Mouse (Mus musculus) liver, embryonic 15.5 days (tissue): Measurements from ENCODE around the gene Tmc1. TPM values are rescaled to one million over a fixed set of nuclear protein-coding genes. Genes with fewer than 3 reads are reported as not detected.

ENCODE experiments used
- ATAC-seq: fragments of 200-750 bp; cut with Nextera tagmentation; 2 replicates; pipeline ENCODE4 v1.8.0; 2017; ENCODE audit warnings: moderate number of reproducible peaks, mild to moderate bottlenecking, moderate library complexity; ENCODE audit not compliant: insufficient read depth
- H3K27ac ChIP-seq: fragments of 300-500 bp; sonication (generic); replicated peaks from 2 replicates; pipeline ENCODE4 v1.5.1; 2015; ENCODE audit warnings: mild to moderate bottlenecking, inconsistent platforms
- H3K27me3 ChIP-seq: fragments of 300-500 bp; sonication (generic); 2 replicates; pipeline ENCODE4 v1.6.1; 2015; ENCODE audit warnings: mild to moderate bottlenecking, inconsistent platforms
- H3K36me3 ChIP-seq: fragments of 300-500 bp; sonication (generic); replicated peaks from 2 replicates; pipeline ENCODE4 v1.6.1; 2015; ENCODE audit warnings: moderate library complexity, mild to moderate bottlenecking, inconsistent platforms
- H3K4me1 ChIP-seq: fragments of 300-500 bp; sonication (generic); replicated peaks from 2 replicates; pipeline ENCODE4 v1.6.1; 2015; ENCODE audit warnings: inconsistent platforms
- H3K4me2 ChIP-seq: fragments of 300-500 bp; sonication (generic); 2 replicates; pipeline ENCODE4 v1.6.1; 2015; ENCODE audit warnings: moderate library complexity, mild to moderate bottlenecking, inconsistent platforms
- H3K4me3 ChIP-seq: fragments of 300-500 bp; sonication (generic); replicated peaks from 2 replicates; pipeline ENCODE4 v1.5.1; 2015; ENCODE audit warnings: mild to moderate bottlenecking, inconsistent platforms
- H3K9ac ChIP-seq: fragments of 300-500 bp; sonication (generic); 2 replicates; pipeline ENCODE4 v1.6.1; 2015; ENCODE audit warnings: moderate library complexity, mild to moderate bottlenecking, inconsistent platforms
- H3K9me3 ChIP-seq: fragments of 300-500 bp; sonication (generic); replicated peaks from 2 replicates; pipeline ENCODE4 v1.6.1; 2016; ENCODE audit warnings: inconsistent platforms
- WGBS: fragments of 180-500 bp; shearing (Covaris S2); methylation state at CpG from one replicate; pipeline ENCODE4 v1.1.7; 2015; ENCODE audit warnings: mixed read lengths; ENCODE audit not compliant: insufficient replicate concordance; 5-methylcytosine and 5-hydroxymethylcytosine counted together
- polyA plus RNA-seq: library from polyadenylated mRNA; unstranded; fragments of >200 nt; fragmentation: Nextera tagmentation; extraction: Ambion mirVana; gene quantifications from 2 replicates; pipeline ENCODE4 v1.2.1, GENCODE M21; 2015

The Tmc1 gene
- not detected in 2 replicates for polyA plus RNA-seq

- 54% methylated on average over 6 of the region's 6 CpGs for WGBS
- H3K4me3 ChIP-seq, result no peak within 1 kb of the TSS
- H3K4me1 ChIP-seq, result no peaks in the 10 kb centered on the region
- H3K36me3 ChIP-seq, result no peaks in the 10 kb centered on the region
- no peak within 1 kb of the TSS for H3K4me2 ChIP-seq
- no peak within 1 kb of the TSS for H3K9ac ChIP-seq
- no peaks in the 10 kb centered on the region for H3K9me3 ChIP-seq
- no peaks in the 10 kb centered on the region for H3K27me3 ChIP-seq
- no peak for ATAC-seq
- no peak within 1 kb of the TSS for H3K27ac ChIP-seq
These were observed at the start of gene Tmc1 for GRCm38 (mm10) chr19:20953874-20954273. Tmc1 (minus strand) TSS chr19:20954202.

DNA sequence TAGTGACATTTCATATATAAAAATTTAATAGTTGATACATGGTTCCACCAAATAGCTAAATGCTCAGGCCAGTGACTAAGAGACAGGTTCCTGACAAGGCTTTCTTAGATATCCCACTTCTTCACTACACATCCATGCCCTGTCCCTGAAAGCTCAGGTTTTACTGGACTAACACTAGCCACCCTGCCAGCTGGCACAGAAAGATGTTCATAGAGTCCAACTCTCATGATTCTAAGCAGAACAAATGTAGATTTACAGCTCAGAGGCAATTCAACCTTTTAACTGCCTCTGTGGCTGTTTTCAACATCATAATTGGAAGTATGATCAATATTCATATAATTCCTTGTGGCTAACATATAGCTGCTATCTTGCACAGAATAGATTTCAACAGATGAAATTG, 47.5 kb upstream of the Tmc1 start:
- H3K9ac ChIP-seq, result no peak overlapping the region
- H3K27me3 ChIP-seq, result no peaks in the 10 kb centered on the region
- H3K36me3 ChIP-seq, result no peaks in the 10 kb centered on the region
- H3K9me3 ChIP-seq, result no peaks in the 10 kb centered on the region
- H3K4me3 ChIP-seq, result no peak overlapping the region
- ATAC-seq, result no peak
- no peaks in the 10 kb centered on the region for H3K4me1 ChIP-seq
- no peak overlapping the region for H3K4me2 ChIP-seq
- no peak overlapping the region for H3K27ac ChIP-seq

DNA sequence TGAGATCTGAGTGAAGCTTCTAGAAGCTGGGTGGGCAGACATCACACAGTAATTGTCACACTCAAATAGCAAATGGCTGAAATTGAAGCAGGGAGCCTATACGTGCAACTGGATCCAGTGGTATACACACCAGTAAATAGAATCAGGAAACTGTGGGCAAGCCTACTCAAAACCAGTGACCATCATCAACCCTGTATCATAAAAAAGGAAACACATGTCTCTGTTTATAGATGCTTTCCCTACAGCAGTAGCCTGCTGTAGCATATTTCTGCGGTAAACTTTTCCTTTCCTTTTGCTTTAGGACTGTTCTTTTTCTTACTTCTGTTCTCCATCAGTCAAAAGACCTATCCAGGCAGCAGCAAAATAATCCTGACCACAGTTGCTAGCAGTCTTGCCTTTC, 25.2 kb upstream of the Tmc1 start:
- Histone ChIP-seq H3K4me3 (no peak overlapping the region), H3K4me2 (no peak overlapping the region), H3K9me3 (no peaks in the 10 kb centered on the region), H3K4me1 (no peaks in the 10 kb centered on the region), H3K36me3 (no peaks in the 10 kb centered on the region), H3K27ac (no peak overlapping the region), H3K9ac (no peak overlapping the region), H3K27me3 (no peaks in the 10 kb centered on the region)
- no peak for ATAC-seq
- 47% methylated on average over 2 of the region's 2 CpGs for WGBS

- Histone ChIP-seq H3K9me3 (no peaks in the 10 kb centered on the region), H3K4me1 (no peaks in the 10 kb centered on the region), H3K36me3 (no peaks in the 10 kb centered on the region), H3K4me2 (no peak overlapping the region), H3K27ac (no peak overlapping the region), H3K9ac (no peak overlapping the region), H3K4me3 (no peak overlapping the region), H3K27me3 (no peaks in the 10 kb centered on the region)
- 24% methylated on average over 1 of the region's 1 CpGs for whole genome bisulfite sequencing
- ATAC-seq, result no peak
These were observed 24.1 kb upstream of the Tmc1 start for GRCm38 (mm10) chr19:20978148-20978547.

DNA sequence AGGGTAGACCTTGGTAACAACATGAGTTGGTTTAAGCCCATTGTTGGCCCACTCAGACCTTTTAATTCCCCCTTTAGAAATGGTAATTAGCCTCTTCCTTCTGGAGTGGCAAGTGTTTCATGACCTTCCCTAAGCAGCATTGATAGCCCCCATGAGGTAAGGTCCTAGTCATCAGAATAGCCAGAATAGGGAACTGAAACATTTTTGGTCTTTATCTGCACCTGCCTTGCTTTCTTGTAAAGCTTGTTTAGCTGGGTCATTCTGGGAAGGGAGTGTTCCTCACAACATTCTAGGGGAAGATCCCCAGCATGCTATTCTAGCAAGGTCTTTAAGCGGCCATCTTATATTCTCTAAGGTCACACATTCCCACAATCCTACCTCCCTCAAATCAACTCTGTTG, 17.9 kb upstream of the Tmc1 start:
- Histone ChIP-seq H3K4me3 (no peak overlapping the region), H3K36me3 (no peaks in the 10 kb centered on the region), H3K27ac (no peak overlapping the region), H3K4me1 (no peaks in the 10 kb centered on the region), H3K4me2 (no peak overlapping the region), H3K27me3 (no peaks in the 10 kb centered on the region), H3K9me3 (no peaks in the 10 kb centered on the region), H3K9ac (no peak overlapping the region)
- WGBS, result 62% methylated on average over 1 of the region's 1 CpGs
- no peak for ATAC-seq

DNA sequence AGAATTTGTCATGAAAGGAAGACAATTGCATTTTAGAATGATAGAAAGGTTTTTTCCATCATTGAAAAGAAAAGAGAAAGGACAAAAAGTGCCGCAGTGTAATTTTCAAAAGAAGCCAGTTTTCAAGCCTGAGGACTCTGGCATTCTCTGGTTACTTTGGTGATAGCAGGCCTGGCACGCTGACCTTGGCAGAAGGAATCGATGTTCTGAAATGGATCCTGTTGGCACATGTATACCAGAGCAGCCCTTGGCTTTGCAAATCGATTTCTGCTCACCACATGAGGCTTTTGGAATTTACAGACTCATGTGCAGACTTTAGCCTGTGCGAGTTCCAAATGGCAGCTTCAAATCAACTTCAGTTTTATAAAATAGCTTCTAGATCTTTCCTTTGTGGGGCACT, 813 bp upstream of the Tmc1 start:
- Histone ChIP-seq H3K36me3 (no peaks in the 10 kb centered on the region), H3K9me3 (no peaks in the 10 kb centered on the region), H3K4me2 (no peak overlapping the region), H3K4me3 (no peak overlapping the region), H3K27ac (no peak overlapping the region), H3K27me3 (no peaks in the 10 kb centered on the region), H3K4me1 (no peaks in the 10 kb centered on the region), H3K9ac (no peak overlapping the region)
- ATAC-seq, result no peak
- 63% methylated on average over 5 of the region's 5 CpGs for WGBS

DNA sequence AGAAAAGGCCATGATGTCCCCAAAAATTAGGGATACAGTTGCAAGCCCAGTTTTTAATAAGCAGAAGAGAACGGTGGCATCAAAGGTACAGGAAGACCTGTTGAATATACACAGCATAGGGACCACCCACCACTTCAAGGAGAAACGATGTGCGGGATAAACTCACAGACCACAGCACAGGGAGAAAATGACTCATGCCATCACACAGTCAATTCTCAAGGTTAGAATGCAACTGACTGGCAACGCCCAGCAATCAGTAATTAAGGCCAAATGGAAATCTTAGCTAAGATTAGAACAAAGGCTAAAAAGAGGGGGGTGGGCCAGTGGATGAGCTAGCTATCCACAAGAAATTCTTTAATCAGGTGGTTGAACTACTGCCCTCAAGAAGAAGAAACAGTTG, 9.6 kb downstream of the Tmc1 start:
- 54% methylated on average over 4 of the region's 4 CpGs for whole genome bisulfite sequencing
- Histone ChIP-seq H3K4me1 (no peaks in the 10 kb centered on the region), H3K27ac (no peak overlapping the region), H3K4me3 (no peak overlapping the region), H3K4me2 (no peak overlapping the region), H3K27me3 (no peaks in the 10 kb centered on the region), H3K36me3 (no peaks in the 10 kb centered on the region), H3K9me3 (no peaks in the 10 kb centered on the region), H3K9ac (no peak overlapping the region)
- ATAC-seq, result no peak

GRCm38 (mm10) chr19:20924282-20924681, 29.7 kb downstream of the Tmc1 start:
- no peak for ATAC-seq
- H3K9me3 ChIP-seq, result no peaks in the 10 kb centered on the region
- no peak overlapping the region for H3K4me2 ChIP-seq
- no peak overlapping the region for H3K9ac ChIP-seq
- H3K4me1 ChIP-seq, result no peaks in the 10 kb centered on the region
- H3K27me3 ChIP-seq, result no peaks in the 10 kb centered on the region
- no peak overlapping the region for H3K27ac ChIP-seq
- 42% methylated on average over 7 of the region's 7 CpGs for WGBS
- no peaks in the 10 kb centered on the region for H3K36me3 ChIP-seq
- no peak overlapping the region for H3K4me3 ChIP-seq

DNA sequence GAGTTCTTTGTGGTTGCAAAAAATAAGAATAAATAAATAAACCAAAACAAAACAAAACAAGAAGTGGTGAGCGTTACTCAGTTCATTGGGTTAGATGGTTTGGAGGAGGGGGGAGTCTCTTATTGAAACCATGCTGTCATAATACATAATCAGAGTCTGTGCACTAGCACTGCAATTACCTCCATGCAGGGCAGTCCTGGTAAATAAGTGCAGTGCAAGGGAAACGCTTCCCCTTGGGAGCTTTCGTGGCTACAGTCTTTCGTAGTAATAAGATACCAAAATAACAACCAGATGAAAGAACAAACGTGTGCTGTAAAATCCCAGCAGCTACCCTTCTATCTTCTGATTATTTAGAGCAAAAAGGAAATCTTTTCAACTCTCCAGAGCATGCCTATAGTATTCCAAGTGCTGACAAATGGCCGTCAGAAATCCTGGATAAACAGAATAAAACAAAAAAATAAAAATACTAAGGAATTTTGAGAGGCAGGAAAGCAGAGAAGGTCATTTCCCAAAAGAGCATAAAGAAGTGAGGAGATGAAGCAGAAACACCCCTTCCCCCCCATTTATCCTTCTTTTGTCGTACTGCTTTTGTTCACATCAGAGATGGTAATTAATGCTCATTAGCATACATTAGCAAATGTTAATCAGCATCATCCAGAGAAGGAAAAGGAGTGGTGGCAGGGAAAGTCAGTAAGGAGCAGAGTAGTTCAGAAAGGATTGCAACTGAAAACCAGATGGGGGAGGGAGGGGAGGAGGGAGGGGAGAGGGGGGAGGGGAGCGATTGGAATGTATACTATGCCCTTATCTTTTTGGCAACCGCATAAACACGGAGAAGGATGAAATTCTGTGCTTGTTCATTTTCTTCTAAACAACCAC, 30.4 kb downstream of the Tmc1 start:
- no peak overlapping the region for H3K4me2 ChIP-seq
- H3K36me3 ChIP-seq, result no peaks in the 10 kb centered on the region
- H3K27me3 ChIP-seq, result no peaks in the 10 kb centered on the region
- H3K4me3 ChIP-seq, result no peak overlapping the region
- 26% methylated on average over 10 of the region's 10 CpGs for WGBS
- no peak overlapping the region for H3K27ac ChIP-seq
- H3K9ac ChIP-seq, result no peak overlapping the region
- ATAC-seq, result no peak
- H3K9me3 ChIP-seq, result no peaks in the 10 kb centered on the region
- no peaks in the 10 kb centered on the region for H3K4me1 ChIP-seq

DNA sequence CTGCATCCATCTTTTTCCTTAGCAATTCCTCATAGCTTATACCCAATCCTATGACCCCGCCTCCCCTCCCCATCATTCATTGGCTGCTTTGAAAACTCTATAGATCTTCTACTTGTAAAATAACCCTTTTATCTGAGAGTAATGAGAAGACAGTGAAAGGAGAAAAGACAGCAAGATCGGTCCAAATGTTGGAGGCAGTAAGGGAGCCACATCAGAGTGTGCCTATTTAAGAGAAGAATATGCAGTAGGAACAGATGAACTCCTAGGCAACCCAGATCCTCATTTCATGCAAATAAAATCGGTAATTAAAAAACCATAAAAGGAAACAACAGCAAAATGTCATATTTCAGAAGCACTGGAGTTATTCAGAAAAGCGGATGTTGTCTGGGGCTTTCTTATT, 35.8 kb downstream of the Tmc1 start:
- WGBS, result 63% methylated on average over 4 of the region's 4 CpGs
- no peaks in the 10 kb centered on the region for H3K4me1 ChIP-seq
- no peak overlapping the region for H3K4me2 ChIP-seq
- no peak overlapping the region for H3K9ac ChIP-seq
- H3K27me3 ChIP-seq, result no peaks in the 10 kb centered on the region
- no peak overlapping the region for H3K4me3 ChIP-seq
- no peak for ATAC-seq
- H3K9me3 ChIP-seq, result no peaks in the 10 kb centered on the region
- H3K27ac ChIP-seq, result no peak overlapping the region
- H3K36me3 ChIP-seq, result no peaks in the 10 kb centered on the region

DNA sequence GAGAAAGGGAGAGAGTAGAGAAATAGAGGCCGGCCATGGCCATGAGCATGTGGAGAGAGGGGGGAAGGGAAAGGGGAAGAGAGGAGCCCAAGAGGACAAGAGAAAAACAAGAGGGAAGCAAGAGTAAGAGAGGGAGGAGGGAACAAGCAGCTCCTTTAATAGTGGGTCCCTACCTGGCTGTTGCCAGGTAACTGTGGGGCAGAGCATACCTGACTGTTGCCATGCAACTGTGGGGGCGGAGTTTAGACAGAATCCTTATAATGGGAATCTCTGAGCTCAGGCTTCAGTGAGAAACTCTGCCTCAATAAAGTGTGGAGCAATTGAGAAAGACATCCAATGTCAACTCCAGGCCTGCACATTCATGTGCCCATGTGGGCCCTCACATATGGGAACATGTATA, 38.9 kb downstream of the Tmc1 start:
- WGBS, result 70% methylated on average over 2 of the region's 2 CpGs
- H3K4me2 ChIP-seq, result no peak overlapping the region

GRCm38 (mm10) chr19:20910356-20910755, 43.6 kb downstream of the Tmc1 start:
- 50% methylated on average over 5 of the region's 5 CpGs for WGBS
- H3K36me3 ChIP-seq, result no peaks in the 10 kb centered on the region

More for the DNA sequence above, 38.9 kb downstream of the Tmc1 start:
- no peaks in the 10 kb centered on the region for H3K36me3 ChIP-seq
- H3K9ac ChIP-seq, result no peak overlapping the region
- no peaks in the 10 kb centered on the region for H3K9me3 ChIP-seq
- ATAC-seq, result no peak
- no peak overlapping the region for H3K27ac ChIP-seq
- no peaks in the 10 kb centered on the region for H3K4me1 ChIP-seq
- H3K4me3 ChIP-seq, result no peak overlapping the region
- no peaks in the 10 kb centered on the region for H3K27me3 ChIP-seq

More at GRCm38 (mm10) chr19:20910356-20910755, 43.6 kb downstream of the Tmc1 start:
- no peak overlapping the region for H3K9ac ChIP-seq
- no peak overlapping the region for H3K4me2 ChIP-seq
- no peaks in the 10 kb centered on the region for H3K27me3 ChIP-seq
- no peak overlapping the region for H3K27ac ChIP-seq
- H3K4me3 ChIP-seq, result no peak overlapping the region
- ATAC-seq, result no peak
- H3K4me1 ChIP-seq, result no peaks in the 10 kb centered on the region
- no peaks in the 10 kb centered on the region for H3K9me3 ChIP-seq
